Mouse (Mus musculus) stomach, embryonic 14.5 days (tissue): Measurements from ENCODE around the gene Pitx1. TPM values are rescaled to one million over a fixed set of nuclear protein-coding genes. Genes with fewer than 3 reads are reported as not detected.
A peak's percentile ranks its signal among the peaks of the same experiment; 100 is the strongest.

Experiments
- ATAC-seq: fragments of 200-750 bp; cut with Nextera tagmentation; 2 replicates; pipeline ENCODE4 v1.8.0; 2017; ENCODE audit warnings: low read depth, moderate TSS enrichment; ENCODE audit not compliant: insufficient number of reproducible peaks, insufficient read depth, low FRiP score
- H3K27ac ChIP-seq: fragments of 300-500 bp; sonication (generic); 2 replicates; pipeline ENCODE4 v1.5.1; 2014; ENCODE audit warnings: mild to moderate bottlenecking, low read length, moderate library complexity, mixed read lengths
- H3K27me3 ChIP-seq: fragments of 300-500 bp; sonication (generic); 2 replicates; pipeline ENCODE4 v1.6.1; 2014; ENCODE audit warnings: low read length, control low read depth, mixed read lengths; ENCODE audit not compliant: control insufficient read depth, insufficient read depth
- H3K36me3 ChIP-seq: fragments of 300-500 bp; sonication (generic); 2 replicates; pipeline ENCODE4 v1.6.1; 2014; ENCODE audit warnings: mild to moderate bottlenecking, control low read depth, low read length, moderate library complexity, mixed read lengths; ENCODE audit not compliant: control insufficient read depth, insufficient read depth
- H3K4me1 ChIP-seq: fragments of 300-500 bp; sonication (generic); 2 replicates; pipeline ENCODE4 v1.6.1; 2014; ENCODE audit warnings: low read length, control low read depth, mixed read lengths; ENCODE audit not compliant: control insufficient read depth, insufficient read depth
- H3K4me2 ChIP-seq: fragments of 300-500 bp; sonication (generic); replicated peaks from 2 replicates; pipeline ENCODE4 v1.6.1; 2014; ENCODE audit warnings: low read depth, low read length, control low read depth
- H3K4me3 ChIP-seq: fragments of 300-500 bp; sonication (generic); 2 replicates; pipeline ENCODE4 v1.5.1; 2014; ENCODE audit warnings: low read depth, low read length, control low read depth
- H3K9ac ChIP-seq: fragments of 300-500 bp; sonication (generic); replicated peaks from 2 replicates; pipeline ENCODE4 v1.6.1; 2014; ENCODE audit warnings: low read depth, mild to moderate bottlenecking, control low read depth, low read length, moderate library complexity, mixed read lengths
- H3K9me3 ChIP-seq: fragments of 300-500 bp; sonication (generic); 2 replicates; pipeline ENCODE4 v1.6.1; 2016; ENCODE audit warnings: low read depth, low read length, control low read depth; ENCODE audit not compliant: control insufficient read depth
- WGBS: fragments of 180-500 bp; shearing (Covaris S2); extraction: QIAGEN DNeasy Blood & Tissue Kit; methylation state at CpG from one replicate; pipeline ENCODE4 v1.1.7; 2014; 5-methylcytosine and 5-hydroxymethylcytosine counted together
- polyA plus RNA-seq: library from polyadenylated mRNA; unstranded; fragments of >200 nt; fragmentation: Nextera tagmentation; extraction: Ambion mirVana; gene quantifications from 2 replicates; pipeline ENCODE4 v1.2.1, GENCODE M21; 2014

Gene Pitx1
- polyA plus RNA-seq, 1 experiment from 2014 or later = 262 TPM

GRCm38 (mm10) chr13:55829018-55829655 lies 6.9 kb downstream of the Pitx1 start:
- peaks cover 11% of the 10 kb centered on the region for H3K36me3 ChIP-seq
- H3K4me1 ChIP-seq = peaks cover 13% of the 10 kb centered on the region; the same call in 1 of the 2 replicates
- WGBS = 9% methylated on average over 12 of the region's 12 CpGs
- H3K4me2 ChIP-seq = peak overlapping the region; percentile 54
- peak overlapping the region; percentile 98 for H3K27ac ChIP-seq
- H3K27me3 ChIP-seq = peaks cover 8% of the 10 kb centered on the region; the same call in 1 of the 2 replicates
- H3K4me3 ChIP-seq = peak overlapping the region; percentile 77
- H3K9me3 ChIP-seq = no peaks in the 10 kb centered on the region
- no peak for ATAC-seq
- H3K9ac ChIP-seq = peak overlapping the region; percentile 99

GRCm38 (mm10) chr13:55828141-55829017 lies 7.6 kb downstream of the Pitx1 start:
- no peak for ATAC-seq
- Histone ChIP-seq H3K4me2 (peak overlapping the region; percentile 54), H3K9ac (peak overlapping the region; percentile 99), H3K27ac (peak overlapping the region; percentile 98), H3K4me3 (peak overlapping the region; percentile 77), H3K27me3 (peaks cover 8% of the 10 kb centered on the region; the same call in 1 of the 2 replicates), H3K36me3 (peaks cover 17% of the 10 kb centered on the region), H3K4me1 (peaks cover 20% of the 10 kb centered on the region; the same call in 1 of the 2 replicates), H3K9me3 (no peaks in the 10 kb centered on the region)
- 7% methylated on average over 50 of the region's 50 CpGs for WGBS

- Histone ChIP-seq H3K36me3 (peaks cover 23% of the 10 kb centered on the region), H3K4me3 (peak overlapping the region; percentile 77), H3K27me3 (peaks cover 8% of the 10 kb centered on the region; the same call in 1 of the 2 replicates), H3K4me2 (peak overlapping the region; percentile 54), H3K9me3 (no peaks in the 10 kb centered on the region), H3K9ac (peak overlapping the region; percentile 99), H3K27ac (peak overlapping the region; percentile 98), H3K4me1 (peaks cover 20% of the 10 kb centered on the region; the same call in 1 of the 2 replicates)
- 12% methylated on average over 6 of the region's 6 CpGs for WGBS
- ATAC-seq = no peak
Measured at GRCm38 (mm10) chr13:55827679-55828140, 8.3 kb downstream of the Pitx1 start.

GRCm38 (mm10) chr13:55826796-55827678 lies 9.0 kb downstream of the Pitx1 start:
- 17% methylated on average over 13 of the region's 13 CpGs for WGBS
- Histone ChIP-seq H3K9me3 (no peaks in the 10 kb centered on the region), H3K36me3 (peaks cover 23% of the 10 kb centered on the region), H3K9ac (peak overlapping the region; percentile 99), H3K4me3 (peak overlapping the region; percentile 77), H3K4me1 (peaks cover 20% of the 10 kb centered on the region; the same call in 1 of the 2 replicates), H3K4me2 (peak overlapping the region; percentile 54), H3K27me3 (0 out of 2 replicates have a peak, but pooled peaks cover 2% of the 10 kb centered on the region), H3K27ac (peak overlapping the region; percentile 98)
- no peak for ATAC-seq

- Histone ChIP-seq H3K4me3 (peak overlapping the region; percentile 38), H3K9ac (peak overlapping the region; percentile 99), H3K4me2 (peak overlapping the region; percentile 54), H3K27ac (peak overlapping the region; percentile 49), H3K9me3 (no peaks in the 10 kb centered on the region), H3K36me3 (peaks cover 23% of the 10 kb centered on the region), H3K27me3 (no peaks in the 10 kb centered on the region), H3K4me1 (peaks cover 17% of the 10 kb centered on the region; the same call in 1 of the 2 replicates)
- 6% methylated on average over 55 of the region's 56 CpGs for WGBS
- ATAC-seq = no peak
Measured at GRCm38 (mm10) chr13:55826008-55826671, 9.9 kb downstream of the Pitx1 start.

- peak overlapping the region; percentile 38 for H3K4me3 ChIP-seq
- H3K9ac ChIP-seq = peak overlapping the region; percentile 99
- H3K27ac ChIP-seq = peak overlapping the region; percentile 49
- no peak for ATAC-seq
- peaks cover 18% of the 10 kb centered on the region for H3K36me3 ChIP-seq
- no peaks in the 10 kb centered on the region for H3K27me3 ChIP-seq
- peaks cover 17% of the 10 kb centered on the region; the same call in 1 of the 2 replicates for H3K4me1 ChIP-seq
- 15% methylated on average over 32 of the region's 32 CpGs for WGBS
- peak overlapping the region; percentile 54 for H3K4me2 ChIP-seq
- H3K9me3 ChIP-seq = no peaks in the 10 kb centered on the region
Measured at GRCm38 (mm10) chr13:55825245-55825681, 10.7 kb downstream of the Pitx1 start.

GRCm38 (mm10) chr13:55824151-55824945 lies 11.6 kb downstream of the Pitx1 start:
- Histone ChIP-seq H3K36me3 (peaks cover 18% of the 10 kb centered on the region), H3K27ac (peak overlapping the region; percentile 49), H3K4me3 (peak overlapping the region; percentile 38), H3K9ac (peak overlapping the region; percentile 99), H3K9me3 (no peaks in the 10 kb centered on the region), H3K4me1 (peaks cover 17% of the 10 kb centered on the region; the same call in 1 of the 2 replicates), H3K4me2 (peak overlapping the region; percentile 54), H3K27me3 (no peaks in the 10 kb centered on the region)
- no peak for ATAC-seq
- WGBS = 17% methylated on average over 10 of the region's 10 CpGs
